Mouse (Mus musculus) CH12.LX (cell line): ENCODE measurements around the gene Ddah2.

Experiments
- CHD2 ChIP-seq: IDR thresholded peaks from 2 replicates; pipeline ENCODE4 v1.6.1; 2011; ENCODE audit warnings: low read length, improper control_type of control experiment
- CTCF ChIP-seq, 2 experiments: IDR thresholded peaks in 1 of 2; conservative IDR thresholded peaks in 1 of 2; 2 replicates each; pipeline ENCODE4 v1.5.1; 2011 to 2012; ENCODE audit warnings: low read depth in 2 of 2, low read length in 2 of 2, improper control_type of control experiment in 1 of 2, inconsistent platforms in 1 of 2, mild to moderate bottlenecking in 1 of 2, moderate library complexity in 1 of 2
- ELF1 ChIP-seq: IDR thresholded peaks from 2 replicates; pipeline ENCODE4 v1.6.1; 2014; ENCODE audit warnings: low read depth, mild to moderate bottlenecking, inconsistent platforms, low read length, improper control_type of control experiment
- EP300 ChIP-seq: IDR thresholded peaks from 2 replicates; pipeline ENCODE4 v1.6.1; 2011; ENCODE audit warnings: low read length, improper control_type of control experiment
- HCFC1 ChIP-seq: IDR thresholded peaks from 2 replicates; pipeline ENCODE4 v1.6.1; 2012; ENCODE audit warnings: low read depth, mild to moderate bottlenecking, inconsistent platforms, low read length, improper control_type of control experiment
- MAFK ChIP-seq: IDR thresholded peaks from 2 replicates; pipeline ENCODE4 v1.6.1; 2011; ENCODE audit warnings: low read length, improper control_type of control experiment; ENCODE audit not compliant: insufficient replicate concordance
- MXI1 ChIP-seq: IDR thresholded peaks from 2 replicates; pipeline ENCODE4 v1.6.1; 2011; ENCODE audit warnings: mild to moderate bottlenecking, low read depth, low read length, improper control_type of control experiment
- MYC ChIP-seq: IDR thresholded peaks from 2 replicates; pipeline ENCODE4 v1.6.1; 2011; ENCODE audit warnings: low read depth, mild to moderate bottlenecking, improper control_type of control experiment, low read length
- NRF1 ChIP-seq: IDR thresholded peaks from 2 replicates; pipeline ENCODE4 v1.6.1; 2014; ENCODE audit warnings: low read depth, mild to moderate bottlenecking, inconsistent platforms, low read length, improper control_type of control experiment, moderate library complexity
- POLR2A ChIP-seq: IDR thresholded peaks from 2 replicates; pipeline ENCODE4 v1.6.1; 2011; ENCODE audit warnings: low read depth, mild to moderate bottlenecking, improper control_type of control experiment, low read length
- RCOR1 ChIP-seq: conservative IDR thresholded peaks from 2 replicates; pipeline ENCODE4 v1.6.1; 2012; ENCODE audit warnings: low read depth, mild to moderate bottlenecking, inconsistent platforms, low read length, improper control_type of control experiment
- TCF12 ChIP-seq: IDR thresholded peaks from 2 replicates; pipeline ENCODE4 v1.6.1; 2014; ENCODE audit warnings: low read depth, mild to moderate bottlenecking, inconsistent platforms, low read length, improper control_type of control experiment
- UBTF ChIP-seq: IDR thresholded peaks from 2 replicates; pipeline ENCODE4 v1.6.1; 2012; ENCODE audit warnings: low read depth, mild to moderate bottlenecking, inconsistent platforms, low read length, improper control_type of control experiment, moderate library complexity
- USF1 ChIP-seq: IDR thresholded peaks from 2 replicates; pipeline ENCODE4 v1.6.1; 2014; ENCODE audit warnings: low read depth, mild to moderate bottlenecking, inconsistent platforms, low read length, improper control_type of control experiment

GRCm38 (mm10) chr17:35071454-35071853, 12.6 kb downstream of the Ddah2 start:
- TF ChIP-seq RCOR1 (no peak), CTCF (conservative IDR thresholded peaks at IDR 0.05 in 1 of 2, IDR thresholded peaks at IDR 0.05 in 1 of 2; ENCODE audit: low read depth in 2 of 2, low read length in 2 of 2) (no peak), ELF1 (no peak), UBTF (no peak), MAFK (no peak), CHD2 (no peak), POLR2A (no peak), HCFC1 (no peak), MYC (no peak), TCF12 (no peak), EP300 (no peak), MXI1 (no peak), NRF1 (no peak), USF1 (no peak)
